Mouse (Mus musculus): ENCODE data around the gene Rad9b. TPM values are rescaled to one million over a fixed set of nuclear protein-coding genes. Genes with fewer than 3 reads are reported as not detected.

Gene Rad9b
- 14.6 and 19.7 TPM in 2 replicates for polyA plus RNA-seq (2015; fragmentation: Nextera tagmentation; extraction: Ambion mirVana)

DNA sequence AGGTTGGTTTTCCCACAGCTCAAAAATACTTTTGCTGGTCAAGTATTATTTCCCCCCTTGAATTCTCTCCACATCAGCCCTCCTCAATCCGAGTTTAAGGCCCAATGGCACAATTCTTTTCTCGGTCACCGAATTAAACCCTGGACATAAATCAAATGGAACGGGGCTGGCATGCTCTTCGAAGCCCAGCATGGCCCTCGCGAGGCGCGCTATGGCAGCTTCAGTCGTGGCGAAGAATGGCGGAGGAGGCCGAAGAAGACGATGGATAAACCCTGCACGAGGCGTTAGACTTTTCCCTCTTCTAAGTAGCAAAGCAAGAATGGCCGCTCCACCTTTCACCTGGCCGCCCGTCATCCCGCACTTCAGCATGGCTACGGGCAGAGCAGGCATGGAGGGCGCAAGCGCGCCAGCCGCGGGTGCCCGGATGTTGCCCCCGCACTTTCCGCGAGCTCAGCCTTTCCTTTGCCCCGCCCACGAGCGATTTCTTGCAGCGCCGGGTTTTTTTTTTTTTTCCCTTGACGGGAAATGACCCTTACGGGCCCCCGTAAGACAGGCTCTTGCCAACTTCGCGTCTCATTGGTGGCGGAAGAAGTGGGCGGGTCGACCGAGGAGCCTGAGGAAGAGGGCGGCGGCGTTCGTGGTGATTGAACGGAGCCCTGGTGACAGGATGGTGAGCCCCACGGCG, at the start of gene Rad9b, which contains the start of gene Vps29:
Rad9b (minus strand) TSS at position 427 of the 685 bp plus-strand sequence.
Vps29 (plus strand) TSS at position 563 of the 685 bp plus-strand sequence.

GRCm38 (mm10) chr5:122391786-122392180, 37.8 kb upstream of the Rad9b start, which contains the start of gene Arpc3:
TSS of gene Arpc3 (plus strand) at chr5:122391878.

GRCm38 (mm10) chr5:122372192-122372769, 18.2 kb upstream of the Rad9b start, which contains the start of gene Fam216a:
TSS of gene Fam216a (minus strand) at chr5:122372364.

GRCm38 (mm10) chr5:122371591-122372191, 17.7 kb upstream of the Rad9b start, which contains the start of gene Gpn3:
TSS of gene Gpn3 (plus strand) at chr5:122371876.

DNA sequence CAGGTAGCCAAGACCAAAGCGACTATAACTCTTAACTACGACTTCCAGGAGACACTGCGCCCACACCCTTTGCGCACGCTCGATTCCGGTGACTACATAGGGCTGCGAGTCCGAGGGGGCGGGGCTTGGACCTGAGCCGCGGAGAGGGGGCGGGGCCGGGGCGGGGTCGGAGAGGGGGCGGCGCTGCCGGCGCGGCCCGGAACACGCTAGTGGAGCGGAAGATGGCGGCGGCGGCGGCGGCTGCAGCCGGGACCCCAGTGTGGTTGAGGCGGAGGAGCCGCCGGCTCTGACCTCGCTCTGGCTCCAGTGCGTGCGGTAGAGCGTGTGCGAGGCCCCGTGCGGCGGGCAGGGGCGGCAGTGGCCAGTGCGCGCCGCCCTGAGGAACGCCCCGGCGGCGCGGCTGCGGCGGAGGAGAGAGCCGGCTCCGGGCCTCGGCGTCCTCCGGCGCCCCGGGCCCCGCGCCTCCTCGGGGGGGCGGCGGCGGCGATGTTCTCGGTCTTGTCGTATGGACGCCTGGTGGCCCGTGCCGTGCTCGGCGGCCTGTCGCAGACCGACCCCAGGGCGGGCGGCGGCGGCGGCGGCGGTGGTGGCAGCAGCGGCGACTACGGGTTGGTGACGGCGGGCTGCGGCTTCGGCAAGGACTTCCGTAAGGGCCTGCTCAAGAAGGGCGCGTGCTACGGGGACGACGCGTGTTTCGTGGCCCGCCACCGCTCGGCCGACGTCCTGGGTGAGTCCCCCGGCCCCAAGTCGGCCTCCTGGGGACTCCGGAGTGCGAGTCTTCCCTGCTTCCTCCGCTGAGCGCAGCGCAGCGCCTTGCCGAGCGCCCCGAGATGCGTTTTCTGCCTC, 69.6 kb downstream of the Rad9b start, which contains the start of gene Pptc7:
Pptc7 (plus strand) TSS at position 183 of the 846 bp plus-strand sequence.

Other genes starting within 250 kb of the Rad9b start
- gene Ccdc63, start 213.4 kb downstream of the Rad9b start, polyA plus RNA-seq (2015; fragmentation: Nextera tagmentation; extraction: Ambion mirVana): 0.72 TPM in 1 of 2 replicates, not detected in the other
- 168 and 178 TPM in 2 replicates for gene Ppp1cc, start 196.0 kb downstream of the Rad9b start, polyA plus RNA-seq (2015; fragmentation: Nextera tagmentation; extraction: Ambion mirVana)
- 0.79 and 1.2 TPM in 2 replicates for gene Hvcn1, start 147.4 kb downstream of the Rad9b start, polyA plus RNA-seq (2015; fragmentation: Nextera tagmentation; extraction: Ambion mirVana)
- 4.8 and 6.6 TPM in 2 replicates for gene Tctn1, start 89.8 kb downstream of the Rad9b start, polyA plus RNA-seq (2015; fragmentation: Nextera tagmentation; extraction: Ambion mirVana)
- 10.6 and 12.1 TPM in 2 replicates for gene Pptc7, start 69.9 kb downstream of the Rad9b start, polyA plus RNA-seq (2015; fragmentation: Nextera tagmentation; extraction: Ambion mirVana)
- 351 and 379 TPM in 2 replicates for gene Vps29, start 136 bp upstream of the Rad9b start, polyA plus RNA-seq (2015; fragmentation: Nextera tagmentation; extraction: Ambion mirVana)
- gene Gpn3, start 17.6 kb upstream of the Rad9b start, polyA plus RNA-seq (2015; fragmentation: Nextera tagmentation; extraction: Ambion mirVana): 43.7 and 48.2 TPM in 2 replicates
- 146 and 148 TPM in 2 replicates for gene Fam216a, start 18.1 kb upstream of the Rad9b start, polyA plus RNA-seq (2015; fragmentation: Nextera tagmentation; extraction: Ambion mirVana)
- 128 and 133 TPM in 2 replicates for gene Arpc3, start 37.6 kb upstream of the Rad9b start, polyA plus RNA-seq (2015; fragmentation: Nextera tagmentation; extraction: Ambion mirVana)
- 40.1 and 44.5 TPM in 2 replicates for gene Anapc7, start 67.5 kb upstream of the Rad9b start, polyA plus RNA-seq (2015; fragmentation: Nextera tagmentation; extraction: Ambion mirVana)
- gene Atp2a2, start 148.0 kb upstream of the Rad9b start, polyA plus RNA-seq (2015; fragmentation: Nextera tagmentation; extraction: Ambion mirVana): 66.1 and 68.0 TPM in 2 replicates